In the genomic region with DNA sequence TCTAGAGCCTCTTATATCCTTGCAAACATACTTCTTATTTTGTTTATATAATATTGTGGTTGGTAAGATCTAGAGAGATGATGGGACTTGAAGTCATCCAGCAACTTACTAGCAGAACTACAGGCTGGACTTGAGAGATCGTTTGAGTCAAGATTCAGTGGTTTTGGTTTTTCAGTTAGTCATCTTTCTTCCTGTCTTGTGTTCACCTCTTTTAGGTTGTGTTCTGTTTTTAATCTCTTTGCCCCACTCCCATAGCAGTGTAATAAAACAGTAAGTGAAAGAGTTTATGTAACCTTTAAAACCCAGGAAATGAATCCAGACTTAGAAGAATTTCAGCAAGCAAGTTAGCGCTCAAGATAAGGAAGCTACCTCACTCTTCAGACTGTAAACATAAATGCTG, we compare ENCODE assay signal across 25 mouse cellular contexts. TPM values are rescaled to one million over a fixed set of nuclear protein-coding genes. Genes with fewer than 3 reads are reported as not detected.
DNase-seq lines count a peak whose midpoint lies in the region; ATAC-seq and TF ChIP-seq lines count a peak whose summit lies in the region.
"Had no signal": no experiment of that assay in that cellular context is flagged by ENCODE, and none has a peak within 500 bp of the region (broad histone marks: within the 10 kb centered on the region; RNA-seq: fewer than 3 reads in every experiment).

No protein-coding gene starts in this region.

- H3K27me3 ChIP-seq in intestine, postnatal 0 days (replicated peaks; ENCODE audit: control insufficient read depth, insufficient read depth, low read length), result no peaks in the 10 kb centered on the region
- H3K27me3 ChIP-seq in intestine, embryonic 15.5 days (replicated peaks), result no peaks in the 10 kb centered on the region
- no peaks in the 10 kb centered on the region for H3K27me3 ChIP-seq in hindbrain, embryonic 12.5 days
- H3K27me3 ChIP-seq: heart, embryonic 12.5 days; kidney, embryonic 15.5 days; limb, embryonic 12.5 days; megakaryocyte, embryonic 14.5 days; neural tube, embryonic 15.5 days had no signal

- no peak overlapping the region for H3K27ac ChIP-seq in intestine, postnatal 0 days (ENCODE audit: low read depth, low read length)
- no peak overlapping the region for H3K27ac ChIP-seq in intestine, embryonic 15.5 days
- no peak overlapping the region for H3K27ac ChIP-seq in hindbrain, embryonic 12.5 days
- H3K27ac ChIP-seq: hindbrain, embryonic 14.5 days; kidney, embryonic 15.5 days; limb, embryonic 12.5 days; neural tube, embryonic 15.5 days had no signal

- peak; percentile 45; the same call in 1 of the 2 replicates for ATAC-seq in intestine, postnatal 0 days
- ATAC-seq in intestine, embryonic 15.5 days, result no peak
- ATAC-seq in CD4-positive, CD25-positive, alpha-beta regulatory T cell, adult 4 months, result peak; percentile 80
- peak; percentile 41; the same call in 1 of the 2 replicates for ATAC-seq in common myeloid progenitor, adult 5-6 weeks (replicated peaks; ENCODE audit: low read depth, poor library complexity, severe bottlenecking)
- 0 out of 2 replicates have a peak, but pooled peaks have one; percentile 29 for ATAC-seq in megakaryocyte-erythroid progenitor cell, adult 5-6 weeks (replicated peaks; ENCODE audit: low FRiP score, low TSS enrichment, poor library complexity, severe bottlenecking)
- no peak for ATAC-seq in hindbrain, embryonic 12.5 days (ENCODE audit: low FRiP score)
- ATAC-seq: intestine, embryonic 16.5 days; midbrain, embryonic 16.5 days had no signal

- no peak overlapping the region for H3K9ac ChIP-seq in intestine, postnatal 0 days (ENCODE audit: low read depth, low read length)
- H3K9ac ChIP-seq in intestine, embryonic 15.5 days, result no peak overlapping the region
- no peak overlapping the region for H3K9ac ChIP-seq in hindbrain, embryonic 12.5 days
- H3K9ac ChIP-seq: heart, embryonic 12.5 days; hindbrain, embryonic 14.5 days; kidney, embryonic 15.5 days; limb, embryonic 12.5 days; neural tube, embryonic 15.5 days had no signal

- no peak overlapping the region for H3K4me2 ChIP-seq in intestine, postnatal 0 days (replicated peaks; ENCODE audit: low read depth)
- no peak overlapping the region for H3K4me2 ChIP-seq in intestine, embryonic 15.5 days (replicated peaks)
- H3K4me2 ChIP-seq in hindbrain, embryonic 12.5 days (replicated peaks), result no peak overlapping the region
- H3K4me2 ChIP-seq: heart, embryonic 12.5 days; hindbrain, embryonic 14.5 days; kidney, embryonic 15.5 days; limb, embryonic 12.5 days; neural tube, embryonic 15.5 days had no signal

- H3K36me3 ChIP-seq in intestine, postnatal 0 days (ENCODE audit: control insufficient read depth, insufficient read depth), result peaks cover 34% of the 10 kb centered on the region
- peaks cover 5% of the 10 kb centered on the region for H3K36me3 ChIP-seq in intestine, embryonic 15.5 days
- peaks cover 18% of the 10 kb centered on the region for H3K36me3 ChIP-seq in hindbrain, embryonic 12.5 days

- DNase-seq in cerebellum, postnatal 36 days, result no peak
- DNase-seq in testis, postnatal 10 days (ENCODE audit: low spot score), result no peak
- DNase-seq: adrenal gland, postnatal 36 days; cerebellum, adult 9-10 months; heart, adult 18-20 months; heart, postnatal 10 days; lung, postnatal 14 days; thymus, adult 2 months had no signal

- H3K4me1 ChIP-seq in intestine, postnatal 0 days (replicated peaks; ENCODE audit: control insufficient read depth, insufficient read depth, low read length), result no peaks in the 10 kb centered on the region
- no peaks in the 10 kb centered on the region for H3K4me1 ChIP-seq in intestine, embryonic 15.5 days (replicated peaks)
- H3K4me1 ChIP-seq in hindbrain, embryonic 12.5 days, result no peaks in the 10 kb centered on the region
- H3K4me1 ChIP-seq: heart, embryonic 12.5 days; kidney, embryonic 15.5 days; limb, embryonic 12.5 days; neural tube, embryonic 15.5 days had no signal

- no peak overlapping the region for H3K4me3 ChIP-seq in intestine, postnatal 0 days (ENCODE audit: low read depth, low read length)
- H3K4me3 ChIP-seq in intestine, embryonic 15.5 days (replicated peaks), result no peak overlapping the region
- no peak overlapping the region for H3K4me3 ChIP-seq in hindbrain, embryonic 12.5 days
- H3K4me3 ChIP-seq: heart, embryonic 12.5 days; kidney, embryonic 15.5 days; limb, embryonic 12.5 days; neural tube, embryonic 15.5 days had no signal

- TF ChIP-seq CTCF in intestine, postnatal 0 days (IDR thresholded peaks at IDR 0.05; ENCODE audit: low read depth), result no peak

- 40% methylated on average over 2 of the region's 2 CpGs for WGBS in intestine, postnatal 0 days
- WGBS in intestine, embryonic 15.5 days, result 57% methylated on average over 2 of the region's 2 CpGs
- WGBS in hindbrain, embryonic 12.5 days, result 91% methylated on average over 2 of the region's 2 CpGs

- H3K9me3 ChIP-seq in intestine, postnatal 0 days (ENCODE audit: control insufficient read depth), result no peaks in the 10 kb centered on the region
- H3K9me3 ChIP-seq in intestine, embryonic 15.5 days, result no peaks in the 10 kb centered on the region
- no peaks in the 10 kb centered on the region for H3K9me3 ChIP-seq in hindbrain, embryonic 12.5 days (replicated peaks)
- H3K9me3 ChIP-seq: heart, embryonic 12.5 days; kidney, embryonic 15.5 days; limb, embryonic 12.5 days; megakaryocyte, embryonic 14.5 days; neural tube, embryonic 15.5 days had no signal

RNA-seq across cellular contexts. Expression of gene Myo3b, which starts 44.1 kb away (rescaled TPM):
- polyA plus RNA-seq in intestine, postnatal 0 days (2015; fragmentation: Nextera tagmentation; extraction: Ambion mirVana), result not detected in 2 replicates
- 0.13 and 0.21 TPM in 2 replicates for polyA plus RNA-seq in intestine, embryonic 15.5 days (2015; fragmentation: Nextera tagmentation; extraction: Ambion mirVana)
- 10 to 100 TPM; 13.7 to 14.7 TPM for polyA plus RNA-seq in CD4-positive, CD25-positive, alpha-beta regulatory T cell, adult 4 months (2017; shearing (Covaris generic))
- not detected in 2 replicates for total RNA-seq in common myeloid progenitor, adult 5-6 weeks (2017)
- total RNA-seq in megakaryocyte-erythroid progenitor cell, adult 5-6 weeks (2014; fragmentation: Nextera tagmentation), result not detected in 2 replicates
- not detected in 2 replicates for total RNA-seq in megakaryocyte-erythroid progenitor cell, adult 5-6 weeks (2017)
- 0.05 and 0.12 TPM in 2 replicates for polyA plus RNA-seq in hindbrain, embryonic 12.5 days (2016; fragmentation: Nextera tagmentation; extraction: Ambion mirVana)
- total RNA-seq: adrenal gland, adult 18-20 months; adrenal gland, postnatal 36 days; gastrocnemius, postnatal 25 days had no signal
- polyA plus RNA-seq: forebrain, embryonic 11.5 days; limb, embryonic 12.5 days had no signal

Comparison
In these comparisons a context has a peak if more than half of its experiments do, and no peak if none do; other contexts are left out.
1. ATAC-seq: peak in intestine, postnatal 0 days (single experiment), CD4-positive, CD25-positive, alpha-beta regulatory T cell, adult 4 months (single experiment), common myeloid progenitor, adult 5-6 weeks (single experiment) and megakaryocyte-erythroid progenitor cell, adult 5-6 weeks (single experiment); none in intestine, embryonic 15.5 days (single experiment) and hindbrain, embryonic 12.5 days (single experiment).
2. RNA of gene Myo3b, which starts 44.1 kb away (polyA plus RNA-seq): 13.7 to 14.7 TPM in CD4-positive, CD25-positive, alpha-beta regulatory T cell, adult 4 months; 0.13 to 0.21 TPM in intestine, embryonic 15.5 days, 0.05 to 0.12 TPM in hindbrain, embryonic 12.5 days and not detected in intestine, postnatal 0 days; every median in the first group is over 10 times any median in the second.